Mouse (Mus musculus): Measurements from ENCODE around the gene Ebf1. TPM values are rescaled to one million over a fixed set of nuclear protein-coding genes. Genes with fewer than 3 reads are reported as not detected.

Gene Ebf1
- polyA plus RNA-seq, 1 experiment from 2014 or later = 14.5 TPM

DNA sequence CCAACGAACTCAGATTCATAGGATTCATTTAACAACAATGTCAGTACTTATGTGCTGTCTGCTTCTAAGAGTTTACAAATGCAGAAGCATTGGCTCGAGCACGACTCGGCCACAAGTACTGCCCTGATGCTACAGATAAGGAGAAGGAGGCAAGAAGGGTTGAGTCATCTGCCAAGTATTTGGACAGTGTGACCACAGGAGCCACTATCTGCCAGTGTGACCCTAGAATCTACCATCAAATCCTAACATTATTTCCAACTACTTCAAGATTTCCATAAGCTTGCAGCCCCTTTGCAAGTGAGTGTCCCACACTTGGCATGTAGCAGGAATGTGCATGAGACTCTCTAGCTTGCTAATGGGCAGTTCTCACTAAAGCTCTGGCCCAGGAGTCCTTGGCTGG lies 334.4 kb downstream of the Ebf1 start:
- H3K27ac ChIP-seq (ENCODE audit: low read depth, low read length) = no peak overlapping the region
- ATAC-seq (replicated peaks; ENCODE audit: insufficient number of reproducible peaks, low FRiP score, low TSS enrichment) = no peak
- WGBS (ENCODE audit: insufficient replicate concordance) = 53% methylated on average over 4 of the region's 4 CpGs
- no peak overlapping the region for H3K4me2 ChIP-seq
- H3K9me3 ChIP-seq (replicated peaks; ENCODE audit: control insufficient read depth, low read length) = no peaks in the 10 kb centered on the region
- no peak overlapping the region for H3K4me3 ChIP-seq (ENCODE audit: low read depth, low read length)
- H3K27me3 ChIP-seq (ENCODE audit: control insufficient read depth, insufficient read depth, low read length) = no peaks in the 10 kb centered on the region
- no peaks in the 10 kb centered on the region for H3K36me3 ChIP-seq (ENCODE audit: control insufficient read depth, insufficient read depth, low read length)
- no peaks in the 10 kb centered on the region for H3K4me1 ChIP-seq (ENCODE audit: control insufficient read depth, insufficient read depth, low read length)
- no peak overlapping the region for H3K9ac ChIP-seq (ENCODE audit: low read depth, low read length)

DNA sequence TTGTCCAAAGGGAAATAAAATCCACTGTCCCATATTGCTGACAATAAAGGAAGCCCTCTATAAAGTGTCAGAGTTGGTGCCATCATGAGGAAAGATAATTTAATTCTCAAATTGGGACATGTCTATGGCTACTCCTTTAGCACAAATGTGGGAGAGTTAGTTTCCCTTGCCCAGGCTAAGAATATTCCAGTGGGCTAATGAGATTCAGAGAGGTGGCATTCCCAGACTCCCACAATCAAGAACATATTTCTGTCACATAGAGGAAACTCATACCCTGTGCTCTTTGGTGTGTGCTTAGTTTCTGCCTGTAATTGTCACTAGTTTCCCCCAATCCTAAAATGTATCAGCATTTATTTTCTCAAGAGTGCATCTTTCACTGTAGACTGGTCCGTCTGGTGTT lies 336.2 kb downstream of the Ebf1 start:
- no peaks in the 10 kb centered on the region for H3K9me3 ChIP-seq (replicated peaks; ENCODE audit: control insufficient read depth, low read length)
- no peaks in the 10 kb centered on the region for H3K27me3 ChIP-seq (ENCODE audit: control insufficient read depth, insufficient read depth, low read length)
- no peaks in the 10 kb centered on the region for H3K36me3 ChIP-seq (ENCODE audit: control insufficient read depth, insufficient read depth, low read length)
- no peak for ATAC-seq (replicated peaks; ENCODE audit: insufficient number of reproducible peaks, low FRiP score, low TSS enrichment)
- no peak overlapping the region for H3K4me3 ChIP-seq (ENCODE audit: low read depth, low read length)
- H3K4me2 ChIP-seq = no peak overlapping the region
- H3K27ac ChIP-seq (ENCODE audit: low read depth, low read length) = no peak overlapping the region
- H3K9ac ChIP-seq (ENCODE audit: low read depth, low read length) = no peak overlapping the region
- no peaks in the 10 kb centered on the region for H3K4me1 ChIP-seq (ENCODE audit: control insufficient read depth, insufficient read depth, low read length)
- WGBS (ENCODE audit: insufficient replicate concordance) = 69% methylated on average over 1 of the region's 1 CpGs

DNA sequence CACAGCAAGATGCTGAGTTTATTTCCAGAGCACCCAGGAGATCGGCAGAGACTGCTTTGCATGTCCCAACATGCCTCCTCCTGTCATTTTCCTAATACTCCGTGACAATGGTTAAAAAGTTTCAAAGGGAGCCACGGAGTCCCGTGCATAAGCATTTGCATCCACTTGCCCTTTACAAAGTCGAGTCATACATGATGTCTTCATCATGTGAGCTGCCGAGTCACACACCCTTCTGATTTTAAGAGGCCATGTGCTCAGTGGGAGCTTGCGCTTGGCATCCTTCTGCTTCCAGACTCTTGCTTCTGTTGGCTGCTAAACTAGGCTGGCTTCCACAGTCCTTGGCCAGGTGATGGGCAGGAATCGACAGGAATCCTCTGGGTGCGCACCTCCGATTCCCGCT lies 336.7 kb downstream of the Ebf1 start:
- no peak overlapping the region for H3K27ac ChIP-seq (ENCODE audit: low read depth, low read length)
- no peaks in the 10 kb centered on the region for H3K27me3 ChIP-seq (ENCODE audit: control insufficient read depth, insufficient read depth, low read length)
- no peaks in the 10 kb centered on the region for H3K9me3 ChIP-seq (replicated peaks; ENCODE audit: control insufficient read depth, low read length)
- H3K9ac ChIP-seq (ENCODE audit: low read depth, low read length) = no peak overlapping the region
- no peak overlapping the region for H3K4me3 ChIP-seq (ENCODE audit: low read depth, low read length)
- no peak for ATAC-seq (replicated peaks; ENCODE audit: insufficient number of reproducible peaks, low FRiP score, low TSS enrichment)
- H3K4me2 ChIP-seq = no peak overlapping the region
- H3K4me1 ChIP-seq (ENCODE audit: control insufficient read depth, insufficient read depth, low read length) = no peaks in the 10 kb centered on the region
- 78% methylated on average over 11 of the region's 11 CpGs for WGBS (ENCODE audit: insufficient replicate concordance)
- no peaks in the 10 kb centered on the region for H3K36me3 ChIP-seq (ENCODE audit: control insufficient read depth, insufficient read depth, low read length)

DNA sequence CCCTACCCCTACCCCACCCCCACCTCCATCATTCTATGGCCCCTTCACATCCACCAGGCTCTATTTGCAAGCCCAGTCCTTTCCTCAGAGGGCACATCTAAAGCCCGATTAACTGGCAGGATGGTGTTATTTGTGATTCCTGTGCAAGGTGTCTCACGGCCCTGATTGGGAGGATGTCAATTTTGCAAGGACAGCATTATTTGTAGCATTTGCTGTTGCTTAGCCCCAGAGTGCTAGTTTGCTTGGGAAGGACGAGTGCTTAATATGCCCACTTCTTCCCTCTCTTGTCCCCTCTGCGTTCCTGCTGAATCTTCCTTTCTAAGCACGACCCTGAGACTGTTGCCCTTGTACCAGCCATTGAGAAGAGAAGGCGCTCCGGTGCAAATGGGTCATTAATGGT lies 337.2 kb downstream of the Ebf1 start:
- 81% methylated on average over 7 of the region's 7 CpGs for WGBS (ENCODE audit: insufficient replicate concordance)
- H3K27me3 ChIP-seq (ENCODE audit: control insufficient read depth, insufficient read depth, low read length) = no peaks in the 10 kb centered on the region
- H3K4me2 ChIP-seq = no peak overlapping the region
- no peak for ATAC-seq (replicated peaks; ENCODE audit: insufficient number of reproducible peaks, low FRiP score, low TSS enrichment)
- H3K27ac ChIP-seq (ENCODE audit: low read depth, low read length) = no peak overlapping the region
- H3K9me3 ChIP-seq (replicated peaks; ENCODE audit: control insufficient read depth, low read length) = no peaks in the 10 kb centered on the region
- H3K4me1 ChIP-seq (ENCODE audit: control insufficient read depth, insufficient read depth, low read length) = no peaks in the 10 kb centered on the region
- no peak overlapping the region for H3K9ac ChIP-seq (ENCODE audit: low read depth, low read length)
- H3K36me3 ChIP-seq (ENCODE audit: control insufficient read depth, insufficient read depth, low read length) = no peaks in the 10 kb centered on the region
- H3K4me3 ChIP-seq (ENCODE audit: low read depth, low read length) = no peak overlapping the region

DNA sequence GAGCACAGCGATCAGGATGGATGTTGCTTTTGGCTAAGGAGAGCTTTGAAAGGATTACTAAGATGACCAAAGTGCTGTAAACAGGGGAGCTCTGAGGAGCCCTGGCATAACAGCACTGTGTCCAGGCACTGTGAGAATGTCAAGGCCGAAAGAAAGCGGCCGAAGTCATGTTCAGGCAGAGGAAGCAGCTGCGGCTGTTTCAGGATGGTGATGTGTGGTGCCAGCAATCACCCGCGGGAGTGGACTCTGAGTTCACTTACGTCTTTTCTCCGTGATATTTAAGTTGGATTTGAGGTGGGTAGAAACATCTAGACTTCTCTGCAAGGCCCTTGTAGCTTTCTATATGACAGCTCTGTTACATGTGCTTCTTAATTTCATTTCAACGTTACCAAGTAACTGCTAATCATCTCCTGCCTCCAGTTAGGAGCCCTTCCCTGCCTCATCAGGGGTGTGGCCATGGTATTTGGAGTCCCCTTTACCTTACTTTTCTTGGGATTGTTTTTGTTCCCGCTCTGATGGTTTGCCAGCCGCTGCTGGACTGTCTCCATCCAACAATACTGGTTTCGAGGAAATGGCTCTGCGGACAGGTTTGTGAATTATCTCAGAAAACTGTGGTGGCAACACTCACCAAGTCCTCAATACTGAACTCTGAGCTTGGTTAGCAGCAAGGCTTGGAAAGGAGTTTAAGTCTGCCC lies 345.8 kb downstream of the Ebf1 start:
- 75% methylated on average over 14 of the region's 14 CpGs for WGBS (ENCODE audit: insufficient replicate concordance)
- H3K4me2 ChIP-seq = no peak overlapping the region
- H3K9me3 ChIP-seq (replicated peaks; ENCODE audit: control insufficient read depth, low read length) = no peaks in the 10 kb centered on the region
- no peak for ATAC-seq (replicated peaks; ENCODE audit: insufficient number of reproducible peaks, low FRiP score, low TSS enrichment)
- no peaks in the 10 kb centered on the region for H3K4me1 ChIP-seq (ENCODE audit: control insufficient read depth, insufficient read depth, low read length)
- H3K9ac ChIP-seq (ENCODE audit: low read depth, low read length) = no peak overlapping the region
- H3K27ac ChIP-seq (ENCODE audit: low read depth, low read length) = no peak overlapping the region
- no peaks in the 10 kb centered on the region for H3K36me3 ChIP-seq (ENCODE audit: control insufficient read depth, insufficient read depth, low read length)
- no peaks in the 10 kb centered on the region for H3K27me3 ChIP-seq (ENCODE audit: control insufficient read depth, insufficient read depth, low read length)
- H3K4me3 ChIP-seq (ENCODE audit: low read depth, low read length) = no peak overlapping the region

DNA sequence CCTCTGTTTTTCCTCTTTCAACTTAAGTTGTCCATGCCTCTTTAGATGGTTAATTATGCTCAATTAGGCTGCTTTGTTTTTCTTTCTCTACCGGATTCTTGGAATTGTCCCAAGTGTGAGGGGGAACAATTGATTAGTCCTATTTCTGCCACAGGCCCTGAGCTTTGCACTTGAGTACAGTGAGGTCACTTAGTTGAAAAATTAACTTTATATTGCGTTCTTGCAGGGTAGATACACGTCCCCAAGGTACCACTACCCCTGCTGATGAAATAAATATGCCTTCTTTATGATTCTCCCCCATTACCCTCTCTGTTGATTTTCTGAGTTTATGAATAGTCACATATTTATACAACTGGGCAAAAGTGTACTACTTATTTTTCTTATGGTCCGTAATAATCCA lies 351.9 kb downstream of the Ebf1 start:
- WGBS (ENCODE audit: insufficient replicate concordance) = 73% methylated on average over 4 of the region's 4 CpGs
- no peak overlapping the region for H3K9ac ChIP-seq (ENCODE audit: low read depth, low read length)
- no peaks in the 10 kb centered on the region for H3K4me1 ChIP-seq (ENCODE audit: control insufficient read depth, insufficient read depth, low read length)
- H3K27me3 ChIP-seq (ENCODE audit: control insufficient read depth, insufficient read depth, low read length) = no peaks in the 10 kb centered on the region
- ATAC-seq (replicated peaks; ENCODE audit: insufficient number of reproducible peaks, low FRiP score, low TSS enrichment) = no peak
- no peak overlapping the region for H3K27ac ChIP-seq (ENCODE audit: low read depth, low read length)
- H3K9me3 ChIP-seq (replicated peaks; ENCODE audit: control insufficient read depth, low read length) = no peaks in the 10 kb centered on the region
- no peaks in the 10 kb centered on the region for H3K36me3 ChIP-seq (ENCODE audit: control insufficient read depth, insufficient read depth, low read length)
- no peak overlapping the region for H3K4me3 ChIP-seq (ENCODE audit: low read depth, low read length)
- no peak overlapping the region for H3K4me2 ChIP-seq

DNA sequence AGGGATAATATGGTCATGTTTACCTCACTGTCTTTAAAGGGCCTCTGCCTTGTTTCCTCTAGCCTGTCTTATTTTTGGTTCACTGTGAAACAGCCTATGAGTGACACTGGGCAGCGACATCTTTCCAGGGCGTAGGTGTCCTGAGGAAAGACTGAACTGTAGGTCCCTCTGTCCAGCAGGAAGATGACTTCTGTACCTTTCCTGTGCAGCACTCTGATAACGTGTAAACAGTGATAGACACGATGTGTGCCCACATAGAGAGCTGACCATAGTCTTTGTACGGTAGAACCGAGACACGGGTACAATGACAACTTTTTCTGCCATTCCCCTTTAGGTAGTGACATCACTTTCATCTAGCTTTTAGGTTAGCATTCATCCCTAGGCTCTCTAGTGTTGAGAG lies 357.2 kb downstream of the Ebf1 start:
- Histone ChIP-seq H3K9ac (ENCODE audit: low read depth, low read length) (no peak overlapping the region), H3K4me3 (ENCODE audit: low read depth, low read length) (no peak overlapping the region), H3K4me2 (no peak overlapping the region), H3K36me3 (ENCODE audit: control insufficient read depth, insufficient read depth, low read length) (no peaks in the 10 kb centered on the region), H3K27me3 (ENCODE audit: control insufficient read depth, insufficient read depth, low read length) (no peaks in the 10 kb centered on the region), H3K27ac (ENCODE audit: low read depth, low read length) (no peak overlapping the region), H3K9me3 (replicated peaks; ENCODE audit: control insufficient read depth, low read length) (no peaks in the 10 kb centered on the region), H3K4me1 (ENCODE audit: control insufficient read depth, insufficient read depth, low read length) (no peaks in the 10 kb centered on the region)
- WGBS (ENCODE audit: insufficient replicate concordance) = 77% methylated on average over 7 of the region's 7 CpGs
- ATAC-seq (replicated peaks; ENCODE audit: insufficient number of reproducible peaks, low FRiP score, low TSS enrichment) = no peak

DNA sequence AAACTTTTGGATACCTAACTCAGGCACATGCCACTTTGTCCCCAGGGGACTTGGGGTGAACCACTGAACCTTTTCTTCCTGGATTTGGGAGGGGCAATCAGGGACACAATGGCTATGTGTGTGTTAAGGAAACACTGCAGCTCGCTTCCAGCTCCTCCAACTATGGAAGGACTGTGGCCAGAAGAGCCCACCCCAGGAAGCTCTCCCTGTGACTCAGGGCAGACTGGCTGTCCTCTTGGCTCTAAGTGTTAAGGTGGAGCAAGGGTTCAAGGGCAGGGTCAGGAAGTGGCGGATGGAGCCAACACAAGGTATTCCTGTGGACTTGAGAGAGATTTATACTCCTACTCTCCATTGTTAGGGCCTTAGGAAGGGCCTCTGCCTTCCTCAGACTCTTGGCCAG lies 358.0 kb downstream of the Ebf1 start:
- no peak overlapping the region for H3K27ac ChIP-seq (ENCODE audit: low read depth, low read length)
- no peak for ATAC-seq (replicated peaks; ENCODE audit: insufficient number of reproducible peaks, low FRiP score, low TSS enrichment)
- no peaks in the 10 kb centered on the region for H3K9me3 ChIP-seq (replicated peaks; ENCODE audit: control insufficient read depth, low read length)
- WGBS (ENCODE audit: insufficient replicate concordance) = 64% methylated on average over 2 of the region's 2 CpGs
- H3K4me2 ChIP-seq = no peak overlapping the region
- no peak overlapping the region for H3K4me3 ChIP-seq (ENCODE audit: low read depth, low read length)
- H3K36me3 ChIP-seq (ENCODE audit: control insufficient read depth, insufficient read depth, low read length) = no peaks in the 10 kb centered on the region
- H3K27me3 ChIP-seq (ENCODE audit: control insufficient read depth, insufficient read depth, low read length) = no peaks in the 10 kb centered on the region
- H3K9ac ChIP-seq (ENCODE audit: low read depth, low read length) = no peak overlapping the region
- no peaks in the 10 kb centered on the region for H3K4me1 ChIP-seq (ENCODE audit: control insufficient read depth, insufficient read depth, low read length)

DNA sequence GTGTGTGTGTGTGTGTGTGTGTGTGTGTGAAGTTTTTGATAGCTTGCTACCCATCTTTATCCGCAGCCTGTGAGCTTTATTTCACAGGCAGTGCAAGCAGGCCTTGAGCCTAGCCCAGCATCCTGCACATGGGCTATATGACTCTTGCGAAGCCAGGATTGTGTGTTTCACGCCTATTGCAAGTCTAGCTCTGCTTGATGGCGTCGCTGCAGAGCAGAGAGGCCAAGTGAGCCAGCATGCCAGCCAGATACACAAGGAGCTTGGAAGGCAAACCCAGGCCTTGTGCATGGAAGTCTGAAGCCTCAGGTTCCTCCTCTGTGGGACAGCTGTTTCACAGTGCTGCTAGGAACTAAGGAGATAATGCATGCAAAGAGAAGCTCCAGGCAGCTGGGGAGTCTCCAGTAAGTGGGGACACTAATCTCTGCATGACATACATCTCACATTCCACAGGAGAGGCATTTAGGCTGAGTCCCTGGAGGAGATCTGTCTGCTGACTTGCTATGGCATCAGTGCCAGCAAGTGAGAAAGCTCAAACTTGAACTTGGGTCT lies 359.2 kb downstream of the Ebf1 start:
- Histone ChIP-seq H3K27ac (ENCODE audit: low read depth, low read length) (no peak overlapping the region), H3K4me3 (ENCODE audit: low read depth, low read length) (no peak overlapping the region), H3K4me1 (ENCODE audit: control insufficient read depth, insufficient read depth, low read length) (no peaks in the 10 kb centered on the region), H3K36me3 (ENCODE audit: control insufficient read depth, insufficient read depth, low read length) (no peaks in the 10 kb centered on the region), H3K9ac (ENCODE audit: low read depth, low read length) (no peak overlapping the region), H3K27me3 (ENCODE audit: control insufficient read depth, insufficient read depth, low read length) (no peaks in the 10 kb centered on the region), H3K9me3 (replicated peaks; ENCODE audit: control insufficient read depth, low read length) (no peaks in the 10 kb centered on the region), H3K4me2 (no peak overlapping the region)
- WGBS (ENCODE audit: insufficient replicate concordance) = 75% methylated on average over 5 of the region's 5 CpGs
- no peak for ATAC-seq (replicated peaks; ENCODE audit: insufficient number of reproducible peaks, low FRiP score, low TSS enrichment)

All from heart, embryonic 11.5 days (tissue).